Mouse (Mus musculus) stomach, embryonic 14.5 days (tissue): ENCODE data around the gene Pdrg1. TPM values are rescaled to one million over a fixed set of nuclear protein-coding genes. Genes with fewer than 3 reads are reported as not detected.

Experiments
- ATAC-seq: fragments of 200-750 bp; cut with Nextera tagmentation; 2 replicates; pipeline ENCODE4 v1.8.0; 2017; ENCODE audit warnings: low read depth, moderate TSS enrichment; ENCODE audit not compliant: insufficient number of reproducible peaks, insufficient read depth, low FRiP score
- H3K27ac ChIP-seq: fragments of 300-500 bp; sonication (generic); 2 replicates; pipeline ENCODE4 v1.5.1; 2014; ENCODE audit warnings: mild to moderate bottlenecking, low read length, moderate library complexity, mixed read lengths
- H3K27me3 ChIP-seq: fragments of 300-500 bp; sonication (generic); 2 replicates; pipeline ENCODE4 v1.6.1; 2014; ENCODE audit warnings: low read length, control low read depth, mixed read lengths; ENCODE audit not compliant: control insufficient read depth, insufficient read depth
- H3K36me3 ChIP-seq: fragments of 300-500 bp; sonication (generic); 2 replicates; pipeline ENCODE4 v1.6.1; 2014; ENCODE audit warnings: mild to moderate bottlenecking, control low read depth, low read length, moderate library complexity, mixed read lengths; ENCODE audit not compliant: control insufficient read depth, insufficient read depth
- H3K4me1 ChIP-seq: fragments of 300-500 bp; sonication (generic); 2 replicates; pipeline ENCODE4 v1.6.1; 2014; ENCODE audit warnings: low read length, control low read depth, mixed read lengths; ENCODE audit not compliant: control insufficient read depth, insufficient read depth
- H3K4me2 ChIP-seq: fragments of 300-500 bp; sonication (generic); replicated peaks from 2 replicates; pipeline ENCODE4 v1.6.1; 2014; ENCODE audit warnings: low read depth, low read length, control low read depth
- H3K4me3 ChIP-seq: fragments of 300-500 bp; sonication (generic); 2 replicates; pipeline ENCODE4 v1.5.1; 2014; ENCODE audit warnings: low read depth, low read length, control low read depth
- H3K9ac ChIP-seq: fragments of 300-500 bp; sonication (generic); replicated peaks from 2 replicates; pipeline ENCODE4 v1.6.1; 2014; ENCODE audit warnings: low read depth, mild to moderate bottlenecking, control low read depth, low read length, moderate library complexity, mixed read lengths
- H3K9me3 ChIP-seq: fragments of 300-500 bp; sonication (generic); 2 replicates; pipeline ENCODE4 v1.6.1; 2016; ENCODE audit warnings: low read depth, low read length, control low read depth; ENCODE audit not compliant: control insufficient read depth
- WGBS: fragments of 180-500 bp; shearing (Covaris S2); extraction: QIAGEN DNeasy Blood & Tissue Kit; methylation state at CpG from one replicate; pipeline ENCODE4 v1.1.7; 2014; 5-methylcytosine and 5-hydroxymethylcytosine counted together
- polyA plus RNA-seq: library from polyadenylated mRNA; unstranded; fragments of >200 nt; fragmentation: Nextera tagmentation; extraction: Ambion mirVana; gene quantifications from 2 replicates; pipeline ENCODE4 v1.2.1, GENCODE M21; 2014

The Pdrg1 gene
- 59.3 and 59.7 TPM in 2 replicates for polyA plus RNA-seq

GRCm38 (mm10) chr2:153014758-153015593 is at the start of gene Pdrg1:
Gene Pdrg1, minus strand, starts transcription at chr2:153015427.
- peak; percentile 95 for ATAC-seq

GRCm38 (mm10) chr2:153064190-153064970 is 49.2 kb upstream of the Pdrg1 start:
- H3K4me3 ChIP-seq: no peak overlapping the region
- H3K9me3 ChIP-seq: no peaks in the 10 kb centered on the region
- no peaks in the 10 kb centered on the region for H3K4me1 ChIP-seq
- no peak overlapping the region for H3K27ac ChIP-seq
- no peak overlapping the region for H3K9ac ChIP-seq
- no peak for ATAC-seq
- no peak overlapping the region for H3K4me2 ChIP-seq
- WGBS: 67% methylated on average over 9 of the region's 9 CpGs
- H3K36me3 ChIP-seq: no peaks in the 10 kb centered on the region
- H3K27me3 ChIP-seq: no peaks in the 10 kb centered on the region

More at GRCm38 (mm10) chr2:153014758-153015593, at the start of gene Pdrg1:
- Histone ChIP-seq H3K27me3 (no peaks in the 10 kb centered on the region), H3K36me3 (peaks cover 5% of the 10 kb centered on the region), H3K4me3 (peak within 1 kb of the TSS; percentile 90), H3K27ac (no peak within 1 kb of the TSS), H3K9ac (peak within 1 kb of the TSS; percentile 76), H3K4me2 (peak within 1 kb of the TSS; percentile 68), H3K4me1 (peaks cover 5% of the 10 kb centered on the region; the same call in 1 of the 2 replicates), H3K9me3 (no peaks in the 10 kb centered on the region)
- 1% methylated on average over 54 of the region's 54 CpGs for WGBS

- Histone ChIP-seq H3K27ac (no peak overlapping the region), H3K36me3 (no peaks in the 10 kb centered on the region), H3K4me3 (no peak overlapping the region), H3K9me3 (no peaks in the 10 kb centered on the region), H3K9ac (no peak overlapping the region), H3K27me3 (no peaks in the 10 kb centered on the region), H3K4me1 (no peaks in the 10 kb centered on the region), H3K4me2 (no peak overlapping the region)
- WGBS: 42% methylated on average over 3 of the region's 3 CpGs
- no peak for ATAC-seq
These were observed 48.2 kb upstream of the Pdrg1 start for GRCm38 (mm10) chr2:153063394-153063793.

GRCm38 (mm10) chr2:153060216-153060615 is 45.0 kb upstream of the Pdrg1 start:
- Histone ChIP-seq H3K9ac (no peak overlapping the region), H3K27me3 (no peaks in the 10 kb centered on the region), H3K27ac (no peak overlapping the region), H3K4me2 (no peak overlapping the region), H3K4me3 (no peak overlapping the region), H3K9me3 (no peaks in the 10 kb centered on the region), H3K4me1 (no peaks in the 10 kb centered on the region), H3K36me3 (no peaks in the 10 kb centered on the region)
- WGBS: 79% methylated on average over 7 of the region's 7 CpGs
- ATAC-seq: no peak

- no peak for ATAC-seq
- H3K4me2 ChIP-seq: no peak overlapping the region
- H3K4me1 ChIP-seq: no peaks in the 10 kb centered on the region
- no peaks in the 10 kb centered on the region for H3K36me3 ChIP-seq
- H3K9me3 ChIP-seq: no peaks in the 10 kb centered on the region
- H3K4me3 ChIP-seq: no peak overlapping the region
- no peak overlapping the region for H3K27ac ChIP-seq
- H3K9ac ChIP-seq: no peak overlapping the region
- H3K27me3 ChIP-seq: no peaks in the 10 kb centered on the region
- 71% methylated on average over 4 of the region's 4 CpGs for WGBS
These were observed 43.1 kb upstream of the Pdrg1 start for GRCm38 (mm10) chr2:153058365-153058764.

GRCm38 (mm10) chr2:153055270-153055920 is 40.2 kb upstream of the Pdrg1 start:
- 52% methylated on average over 6 of the region's 6 CpGs for WGBS
- H3K9ac ChIP-seq: no peak overlapping the region
- peaks cover 18% of the 10 kb centered on the region for H3K27me3 ChIP-seq
- H3K4me3 ChIP-seq: no peak overlapping the region
- H3K27ac ChIP-seq: no peak overlapping the region
- no peaks in the 10 kb centered on the region for H3K36me3 ChIP-seq
- no peak for ATAC-seq
- no peaks in the 10 kb centered on the region for H3K9me3 ChIP-seq
- no peaks in the 10 kb centered on the region for H3K4me1 ChIP-seq
- H3K4me2 ChIP-seq: no peak overlapping the region

GRCm38 (mm10) chr2:153053896-153054295 is 38.7 kb upstream of the Pdrg1 start:
- WGBS: 85% methylated on average over 8 of the region's 8 CpGs
- no peak overlapping the region for H3K4me3 ChIP-seq
- H3K9me3 ChIP-seq: no peaks in the 10 kb centered on the region
- no peak overlapping the region for H3K27ac ChIP-seq
- H3K4me2 ChIP-seq: no peak overlapping the region
- no peaks in the 10 kb centered on the region for H3K36me3 ChIP-seq
- no peak for ATAC-seq
- H3K4me1 ChIP-seq: no peaks in the 10 kb centered on the region
- peaks cover 18% of the 10 kb centered on the region for H3K27me3 ChIP-seq
- H3K9ac ChIP-seq: no peak overlapping the region

- Histone ChIP-seq H3K9me3 (no peaks in the 10 kb centered on the region), H3K27me3 (peaks cover 18% of the 10 kb centered on the region), H3K4me2 (no peak overlapping the region), H3K4me3 (no peak overlapping the region), H3K9ac (no peak overlapping the region), H3K27ac (no peak overlapping the region), H3K4me1 (no peaks in the 10 kb centered on the region), H3K36me3 (no peaks in the 10 kb centered on the region)
- no peak for ATAC-seq
- WGBS: 7% methylated on average over 30 of the region's 30 CpGs
These were observed 37.6 kb upstream of the Pdrg1 start for GRCm38 (mm10) chr2:153052700-153053351.
